Mouse (Mus musculus) midbrain, embryonic 13.5 days (tissue): ENCODE measurements at regions not wholly inside any gene's neighbourhood (a gene's known extent, or its start where the extent isn't known, plus 50 kb on each side); places are given as distances from the start of the nearest gene placed in this dataset.
A peak's percentile ranks its signal among the peaks of the same experiment; 100 is the strongest.

Experiments
- ATAC-seq: fragments of 200-750 bp; cut with Nextera tagmentation; 2 replicates; pipeline ENCODE4 v1.8.0; 2017; ENCODE audit warnings: mild to moderate bottlenecking, moderate TSS enrichment, moderate library complexity
- H3K27ac ChIP-seq: fragments of 300-500 bp; sonication (generic); 2 replicates; pipeline ENCODE4 v1.5.1; 2015; ENCODE audit warnings: inconsistent platforms, mild to moderate bottlenecking, moderate library complexity
- H3K27me3 ChIP-seq: fragments of 300-500 bp; sonication (generic); 2 replicates; pipeline ENCODE4 v1.6.1; 2015; ENCODE audit warnings: mild to moderate bottlenecking, inconsistent platforms
- H3K36me3 ChIP-seq: fragments of 300-500 bp; sonication (generic); 2 replicates; pipeline ENCODE4 v1.6.1; 2015; ENCODE audit warnings: mild to moderate bottlenecking, inconsistent platforms
- H3K4me1 ChIP-seq: fragments of 300-500 bp; sonication (generic); replicated peaks from 2 replicates; pipeline ENCODE4 v1.6.1; 2015; ENCODE audit warnings: inconsistent platforms
- H3K4me2 ChIP-seq: fragments of 300-500 bp; sonication (generic); replicated peaks from 2 replicates; pipeline ENCODE4 v1.6.1; 2015; ENCODE audit warnings: moderate library complexity, mild to moderate bottlenecking, inconsistent platforms
- H3K4me3 ChIP-seq: fragments of 300-500 bp; sonication (generic); replicated peaks from 2 replicates; pipeline ENCODE4 v1.5.1; 2015; ENCODE audit warnings: mild to moderate bottlenecking, inconsistent platforms
- H3K9ac ChIP-seq: fragments of 300-500 bp; sonication (generic); replicated peaks from 2 replicates; pipeline ENCODE4 v1.6.1; 2015; ENCODE audit warnings: mild to moderate bottlenecking, inconsistent platforms
- H3K9me3 ChIP-seq: fragments of 300-500 bp; sonication (generic); 2 replicates; pipeline ENCODE4 v1.6.1; 2016; ENCODE audit warnings: mild to moderate bottlenecking, inconsistent platforms
- WGBS: fragments of 180-500 bp; shearing (Covaris S2); methylation state at CpG from one replicate; pipeline ENCODE4 v1.1.7; 2015; 5-methylcytosine and 5-hydroxymethylcytosine counted together

GRCm38 (mm10) chr15:36375549-36375885 is 632.1 kb downstream of the Zfp706 start:
- Histone ChIP-seq H3K4me3 (peak overlapping the region; percentile 43; the same call in 1 of the 2 replicates), H3K36me3 (no peaks in the 10 kb centered on the region), H3K27ac (no peak overlapping the region), H3K4me1 (peaks cover 20% of the 10 kb centered on the region), H3K9ac (no peak overlapping the region), H3K9me3 (no peaks in the 10 kb centered on the region), H3K4me2 (peak overlapping the region; percentile 80), H3K27me3 (peaks cover 14% of the 10 kb centered on the region)
- peak; percentile 40; the same call in 1 of the 2 replicates for ATAC-seq
- 0% methylated on average over 1 of the region's 1 CpGs for WGBS

GRCm38 (mm10) chr15:36374732-36375548 is 632.6 kb downstream of the Zfp706 start:
- H3K27ac ChIP-seq = no peak overlapping the region
- peaks cover 12% of the 10 kb centered on the region for H3K27me3 ChIP-seq
- H3K9me3 ChIP-seq = no peaks in the 10 kb centered on the region
- H3K4me1 ChIP-seq = peaks cover 20% of the 10 kb centered on the region
- H3K9ac ChIP-seq = peak overlapping the region; percentile 56; the same call in 1 of the 2 replicates
- 1% methylated on average over 20 of the region's 20 CpGs for WGBS
- peak; percentile 72 for ATAC-seq
- peak overlapping the region; percentile 43 for H3K4me3 ChIP-seq
- H3K4me2 ChIP-seq = peak overlapping the region; percentile 80
- H3K36me3 ChIP-seq = no peaks in the 10 kb centered on the region

DNA sequence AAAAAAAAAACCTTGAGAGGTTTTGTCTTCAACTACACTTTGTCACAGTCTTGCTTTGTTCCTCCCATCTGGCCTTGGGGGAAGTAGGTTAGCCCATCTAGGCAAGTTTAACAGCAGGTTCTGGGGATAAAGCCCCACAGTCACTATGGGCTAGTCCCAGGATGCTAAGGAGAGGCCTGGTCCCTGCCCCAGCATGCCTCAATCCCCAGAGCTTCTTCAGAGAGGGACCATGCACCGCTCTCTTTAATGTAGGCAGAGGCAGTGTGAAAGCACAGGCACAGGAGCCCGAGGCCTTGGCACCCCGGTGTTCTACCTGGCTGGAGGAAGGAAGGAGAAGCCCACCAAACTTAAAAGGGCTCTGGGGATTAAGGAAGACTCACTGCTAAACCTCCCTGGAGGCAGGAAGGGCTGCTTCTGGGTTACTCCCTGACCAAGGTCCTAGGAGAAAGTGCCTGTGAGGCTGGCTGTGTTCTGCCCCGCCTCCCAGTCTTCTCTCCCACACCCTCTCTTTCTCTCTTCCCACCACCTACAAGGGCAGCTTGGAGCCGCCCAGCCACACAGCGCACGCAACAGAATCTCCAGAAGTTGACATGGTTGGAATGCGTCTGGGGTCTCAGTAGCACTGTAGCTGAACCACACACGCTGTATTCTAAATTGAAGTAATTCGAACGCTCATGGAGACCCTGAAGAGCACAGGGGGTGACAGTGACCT is 633.5 kb downstream of the Zfp706 start:
- Histone ChIP-seq H3K4me3 (peak overlapping the region; percentile 43), H3K27me3 (peaks cover 12% of the 10 kb centered on the region), H3K36me3 (no peaks in the 10 kb centered on the region), H3K9ac (peak overlapping the region; percentile 56; the same call in 1 of the 2 replicates), H3K4me2 (peak overlapping the region; percentile 80), H3K27ac (no peak overlapping the region), H3K9me3 (no peaks in the 10 kb centered on the region), H3K4me1 (peaks cover 20% of the 10 kb centered on the region)
- ATAC-seq = peak; percentile 59
- WGBS = 5% methylated on average over 11 of the region's 11 CpGs

DNA sequence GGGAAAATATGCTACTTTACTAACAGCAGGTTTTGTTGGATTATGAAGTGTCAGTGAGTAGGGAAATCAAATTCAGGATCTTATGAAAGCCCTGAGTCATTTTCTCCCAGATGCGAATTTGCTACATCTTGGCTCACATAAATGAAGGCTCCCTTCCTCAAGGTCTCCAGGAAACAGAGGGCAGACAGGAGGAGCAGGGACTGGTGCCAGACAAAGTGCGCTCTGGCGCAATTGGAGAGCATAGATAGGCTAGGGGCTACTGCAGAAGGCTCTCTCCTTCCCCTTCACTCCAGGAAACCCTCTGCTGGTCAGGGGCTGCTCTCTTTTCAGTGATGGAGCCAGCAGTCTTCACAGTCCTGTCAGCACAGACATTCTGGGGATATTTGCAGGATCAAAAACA is 634.1 kb downstream of the Zfp706 start:
- Histone ChIP-seq H3K9ac (no peak overlapping the region), H3K27me3 (peaks cover 12% of the 10 kb centered on the region), H3K4me1 (peaks cover 20% of the 10 kb centered on the region), H3K27ac (no peak overlapping the region), H3K9me3 (no peaks in the 10 kb centered on the region), H3K4me3 (no peak overlapping the region), H3K4me2 (no peak overlapping the region), H3K36me3 (no peaks in the 10 kb centered on the region)
- no peak for ATAC-seq
- 52% methylated on average over 3 of the region's 3 CpGs for WGBS

- Histone ChIP-seq H3K36me3 (no peaks in the 10 kb centered on the region), H3K27ac (no peak overlapping the region), H3K27me3 (peaks cover 12% of the 10 kb centered on the region), H3K4me1 (peaks cover 20% of the 10 kb centered on the region), H3K9me3 (no peaks in the 10 kb centered on the region), H3K9ac (no peak overlapping the region), H3K4me2 (no peak overlapping the region), H3K4me3 (no peak overlapping the region)
- ATAC-seq = no peak
Measured at GRCm38 (mm10) chr15:36371382-36371781, 636.2 kb downstream of the Zfp706 start.

DNA sequence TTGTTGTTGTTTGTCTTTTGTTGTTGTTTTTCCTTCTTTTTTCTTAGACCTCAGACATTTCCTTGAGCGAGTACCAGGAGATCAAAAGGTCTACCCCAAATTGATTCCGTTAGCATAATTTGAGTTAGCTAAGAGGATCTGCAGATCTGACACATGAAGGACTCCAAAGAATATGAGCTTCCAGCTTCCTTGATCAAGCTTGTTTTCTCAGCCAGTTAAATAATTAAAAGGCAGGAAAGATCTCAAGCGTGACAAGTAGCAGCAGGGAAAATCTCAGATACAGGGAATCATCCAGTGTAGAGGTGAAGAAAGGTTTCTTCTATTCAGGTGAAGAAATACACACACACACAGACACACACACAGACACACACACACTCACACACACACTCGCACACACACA is 636.7 kb downstream of the Zfp706 start:
- peaks cover 12% of the 10 kb centered on the region for H3K27me3 ChIP-seq
- H3K4me2 ChIP-seq = no peak overlapping the region
- peaks cover 20% of the 10 kb centered on the region for H3K4me1 ChIP-seq
- H3K4me3 ChIP-seq = no peak overlapping the region
- no peak overlapping the region for H3K9ac ChIP-seq
- ATAC-seq = no peak
- WGBS = 74% methylated on average over 4 of the region's 4 CpGs
- H3K27ac ChIP-seq = no peak overlapping the region
- H3K36me3 ChIP-seq = no peaks in the 10 kb centered on the region
- H3K9me3 ChIP-seq = no peaks in the 10 kb centered on the region

DNA sequence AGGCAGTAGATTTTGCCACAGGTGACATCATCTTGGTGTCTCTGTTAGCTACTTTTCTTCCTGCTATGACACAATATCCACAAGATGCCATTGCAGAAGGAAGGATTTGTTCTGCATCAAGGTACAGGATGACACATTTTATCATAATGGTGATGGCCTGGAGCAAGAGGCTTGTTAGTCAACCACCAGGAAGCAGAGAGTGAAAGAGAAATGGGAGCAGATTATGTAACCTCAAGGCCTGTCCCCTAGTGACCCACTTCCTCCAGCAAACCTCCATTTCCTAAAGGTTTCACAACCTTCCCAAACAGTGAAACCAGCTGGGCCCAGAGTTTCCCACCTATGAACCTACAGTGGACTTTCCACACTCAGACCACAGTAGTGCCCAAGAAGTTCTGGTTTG is 640.3 kb downstream of the Zfp706 start:
- H3K27ac ChIP-seq = no peak overlapping the region
- no peak overlapping the region for H3K4me3 ChIP-seq
- no peaks in the 10 kb centered on the region for H3K9me3 ChIP-seq
- no peaks in the 10 kb centered on the region for H3K4me1 ChIP-seq
- H3K36me3 ChIP-seq = no peaks in the 10 kb centered on the region
- ATAC-seq = no peak
- H3K9ac ChIP-seq = no peak overlapping the region
- H3K27me3 ChIP-seq = no peaks in the 10 kb centered on the region
- no peak overlapping the region for H3K4me2 ChIP-seq

- H3K27me3 ChIP-seq = no peaks in the 10 kb centered on the region
- H3K4me3 ChIP-seq = no peak overlapping the region
- no peak overlapping the region for H3K4me2 ChIP-seq
- no peaks in the 10 kb centered on the region for H3K9me3 ChIP-seq
- ATAC-seq = no peak
- no peak overlapping the region for H3K27ac ChIP-seq
- H3K4me1 ChIP-seq = peaks cover 9% of the 10 kb centered on the region
- H3K36me3 ChIP-seq = no peaks in the 10 kb centered on the region
- no peak overlapping the region for H3K9ac ChIP-seq
Measured at GRCm38 (mm10) chr15:36364757-36365156, 642.8 kb downstream of the Zfp706 start.

DNA sequence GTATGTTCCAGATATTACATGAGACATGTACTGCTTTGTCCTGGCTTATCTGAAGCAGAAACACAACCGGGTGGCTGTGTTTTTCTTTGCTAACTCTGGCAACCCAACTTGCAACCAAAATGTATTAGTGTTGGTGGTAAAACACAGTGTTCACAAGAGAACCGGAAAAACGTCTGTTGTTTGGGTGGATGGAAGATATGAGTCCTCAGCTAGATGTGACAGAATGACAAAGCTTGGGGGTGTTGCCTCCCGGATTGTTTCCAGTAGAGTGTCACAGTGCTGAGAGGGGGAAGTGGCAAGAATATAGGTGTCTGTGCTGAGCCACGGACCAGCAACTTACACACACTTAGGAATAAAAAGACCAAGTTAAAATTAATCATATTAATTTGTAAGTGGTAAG is 643.5 kb downstream of the Zfp706 start:
- no peak overlapping the region for H3K27ac ChIP-seq
- H3K9ac ChIP-seq = no peak overlapping the region
- H3K36me3 ChIP-seq = no peaks in the 10 kb centered on the region
- no peak for ATAC-seq
- no peak overlapping the region for H3K4me3 ChIP-seq
- no peak overlapping the region for H3K4me2 ChIP-seq
- 90% methylated on average over 5 of the region's 5 CpGs for WGBS
- H3K4me1 ChIP-seq = peaks cover 9% of the 10 kb centered on the region
- H3K27me3 ChIP-seq = no peaks in the 10 kb centered on the region
- H3K9me3 ChIP-seq = no peaks in the 10 kb centered on the region

DNA sequence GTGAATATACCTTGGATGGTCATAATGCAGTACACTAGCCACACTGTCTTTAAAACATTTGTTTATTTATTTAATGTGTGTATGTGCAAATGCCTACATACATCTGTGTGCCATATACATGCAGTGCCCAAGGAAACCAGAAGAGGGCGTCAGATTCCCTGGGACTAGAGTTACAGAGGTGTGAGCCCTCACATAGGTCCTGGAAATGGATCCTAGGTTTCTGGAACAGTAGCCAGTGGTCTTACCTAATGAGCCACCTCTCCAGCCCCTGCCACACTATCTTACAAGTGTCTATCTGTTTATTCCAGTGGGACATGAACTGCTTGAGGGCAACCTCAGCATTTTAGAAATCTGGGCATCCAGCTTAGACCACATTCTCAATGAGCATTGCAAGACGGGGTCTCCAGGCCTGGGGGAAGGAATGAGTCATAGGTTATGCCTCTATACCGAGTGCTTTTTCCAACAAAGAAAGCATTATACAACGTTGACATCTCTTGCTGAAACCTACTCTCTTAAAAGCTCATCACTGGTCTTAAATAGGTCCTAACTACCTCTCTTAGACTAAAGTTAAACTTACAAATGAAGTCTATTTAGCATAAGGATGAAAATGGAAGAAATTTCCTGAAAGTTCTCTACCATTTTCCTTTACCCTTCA is 644.5 kb downstream of the Zfp706 start:
- 73% methylated on average over 4 of the region's 4 CpGs for WGBS
- H3K27me3 ChIP-seq = no peaks in the 10 kb centered on the region
- no peak for ATAC-seq
- H3K4me3 ChIP-seq = no peak overlapping the region
- H3K9ac ChIP-seq = no peak overlapping the region
- peaks cover 9% of the 10 kb centered on the region for H3K4me1 ChIP-seq
- no peaks in the 10 kb centered on the region for H3K9me3 ChIP-seq
- H3K4me2 ChIP-seq = no peak overlapping the region
- H3K27ac ChIP-seq = no peak overlapping the region
- no peaks in the 10 kb centered on the region for H3K36me3 ChIP-seq

DNA sequence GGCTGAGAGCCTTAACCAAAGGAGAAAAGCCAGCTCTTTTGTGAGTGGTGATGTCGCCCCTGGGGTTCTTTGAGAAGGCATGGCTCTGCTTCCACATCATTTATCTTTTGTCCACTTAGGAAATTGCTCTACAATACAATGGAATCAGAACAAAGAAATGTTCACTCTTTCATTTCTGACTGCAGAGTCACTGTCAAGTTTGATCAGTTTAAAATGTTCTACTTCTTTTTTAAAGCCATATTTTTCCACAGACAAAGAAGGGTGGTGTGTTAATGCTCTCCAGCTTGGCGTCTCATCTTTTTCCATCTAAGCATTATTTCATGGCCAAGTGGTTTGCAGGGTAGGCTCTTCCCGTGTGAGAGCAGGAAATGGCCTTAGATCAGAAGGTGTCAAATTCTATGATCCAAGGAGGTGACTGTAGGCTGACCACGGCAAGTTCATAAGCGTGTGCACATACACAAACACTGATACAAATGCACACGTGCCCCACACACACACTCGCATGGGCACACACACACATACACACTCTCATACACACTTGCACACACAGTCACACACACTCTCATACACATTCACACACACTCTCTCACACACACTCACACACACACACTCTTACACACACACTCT is 645.9 kb downstream of the Zfp706 start:
- Histone ChIP-seq H3K27me3 (no peaks in the 10 kb centered on the region), H3K4me1 (peaks cover 9% of the 10 kb centered on the region), H3K9ac (no peak overlapping the region), H3K27ac (no peak overlapping the region), H3K9me3 (no peaks in the 10 kb centered on the region), H3K36me3 (no peaks in the 10 kb centered on the region), H3K4me3 (no peak overlapping the region), H3K4me2 (no peak overlapping the region)
- 52% methylated on average over 7 of the region's 7 CpGs for WGBS
- ATAC-seq = no peak
